Mouse (Mus musculus) C2C12 (cell line): ENCODE results near the gene Plpp2.

Experiments used
- CEBPB ChIP-seq: IDR thresholded peaks from one replicate; pipeline ENCODE4 v1.6.1; 2011; ENCODE audit warnings: low read depth, mild to moderate bottlenecking, control low read depth, moderate library complexity
- CTCF ChIP-seq: IDR thresholded peaks from one replicate; pipeline ENCODE4 v1.5.1; 2011; ENCODE audit not compliant: control insufficient read depth, insufficient read depth, insufficient read length
- FOSL1 ChIP-seq: IDR thresholded peaks from one replicate; pipeline ENCODE4 v1.8.0; 2011; ENCODE audit warnings: mild to moderate bottlenecking, low read length; ENCODE audit not compliant: poor library complexity, insufficient read depth, severe bottlenecking
- MAX ChIP-seq: IDR thresholded peaks from one replicate; pipeline ENCODE4 v1.6.1; 2011; ENCODE audit warnings: mild to moderate bottlenecking, control low read depth
- MYOD1 ChIP-seq: IDR thresholded peaks from one replicate; pipeline ENCODE4 v1.6.1; 2011; ENCODE audit warnings: low read depth; ENCODE audit not compliant: control insufficient read depth, insufficient read length
- MYOG ChIP-seq: IDR thresholded peaks from one replicate; pipeline ENCODE4 v1.6.1; 2011; ENCODE audit not compliant: control insufficient read depth, insufficient read length; ENCODE audit errors: extremely low read depth
- USF1 ChIP-seq: IDR thresholded peaks from one replicate; pipeline ENCODE4 v1.6.1; 2011; ENCODE audit warnings: low read depth, mild to moderate bottlenecking, control low read depth, moderate library complexity

DNA sequence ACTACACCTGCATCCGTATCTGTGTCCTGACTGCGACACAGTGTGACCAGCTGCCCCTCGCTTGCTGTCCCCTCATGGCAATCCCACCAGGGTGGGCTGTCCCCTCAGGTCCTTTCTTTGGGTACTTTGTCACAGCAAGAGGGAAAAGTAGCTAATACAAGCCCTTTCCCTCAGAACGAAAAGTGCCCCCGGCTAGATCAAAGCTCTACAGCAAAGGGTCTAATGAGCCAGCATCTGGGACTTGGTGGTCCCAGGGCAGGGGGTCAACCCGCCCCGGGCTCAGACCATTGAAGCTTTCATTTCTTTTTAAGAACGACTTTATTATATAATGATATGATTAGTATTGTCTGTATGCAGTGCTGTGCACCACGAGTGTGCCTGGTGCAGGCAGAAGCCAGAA is 44.7 kb upstream of the Plpp2 start:
- TF ChIP-seq CTCF, result no peak
- TF ChIP-seq USF1, result no peak
- TF ChIP-seq MAX, result no peak
- no peak for TF ChIP-seq MYOG
- no peak for TF ChIP-seq FOSL1
- no peak for TF ChIP-seq CEBPB
- TF ChIP-seq MYOD1, result no peak
